Mouse (Mus musculus) midbrain, embryonic 13.5 days (tissue): ENCODE data around the gene Atrip. TPM values are rescaled to one million over a fixed set of nuclear protein-coding genes. Genes with fewer than 3 reads are reported as not detected.

Experiments
- ATAC-seq: fragments of 200-750 bp; cut with Nextera tagmentation; 2 replicates; pipeline ENCODE4 v1.8.0; 2017; ENCODE audit warnings: mild to moderate bottlenecking, moderate TSS enrichment, moderate library complexity
- H3K27ac ChIP-seq: fragments of 300-500 bp; sonication (generic); 2 replicates; pipeline ENCODE4 v1.5.1; 2015; ENCODE audit warnings: inconsistent platforms, mild to moderate bottlenecking, moderate library complexity
- H3K27me3 ChIP-seq: fragments of 300-500 bp; sonication (generic); 2 replicates; pipeline ENCODE4 v1.6.1; 2015; ENCODE audit warnings: mild to moderate bottlenecking, inconsistent platforms
- H3K36me3 ChIP-seq: fragments of 300-500 bp; sonication (generic); 2 replicates; pipeline ENCODE4 v1.6.1; 2015; ENCODE audit warnings: mild to moderate bottlenecking, inconsistent platforms
- H3K4me1 ChIP-seq: fragments of 300-500 bp; sonication (generic); replicated peaks from 2 replicates; pipeline ENCODE4 v1.6.1; 2015; ENCODE audit warnings: inconsistent platforms
- H3K4me2 ChIP-seq: fragments of 300-500 bp; sonication (generic); replicated peaks from 2 replicates; pipeline ENCODE4 v1.6.1; 2015; ENCODE audit warnings: moderate library complexity, mild to moderate bottlenecking, inconsistent platforms
- H3K4me3 ChIP-seq: fragments of 300-500 bp; sonication (generic); replicated peaks from 2 replicates; pipeline ENCODE4 v1.5.1; 2015; ENCODE audit warnings: mild to moderate bottlenecking, inconsistent platforms
- H3K9ac ChIP-seq: fragments of 300-500 bp; sonication (generic); replicated peaks from 2 replicates; pipeline ENCODE4 v1.6.1; 2015; ENCODE audit warnings: mild to moderate bottlenecking, inconsistent platforms
- H3K9me3 ChIP-seq: fragments of 300-500 bp; sonication (generic); 2 replicates; pipeline ENCODE4 v1.6.1; 2016; ENCODE audit warnings: mild to moderate bottlenecking, inconsistent platforms
- WGBS: fragments of 180-500 bp; shearing (Covaris S2); methylation state at CpG from one replicate; pipeline ENCODE4 v1.1.7; 2015; 5-methylcytosine and 5-hydroxymethylcytosine counted together
- polyA plus RNA-seq: library from polyadenylated mRNA; unstranded; fragments of >200 nt; fragmentation: Nextera tagmentation; extraction: Ambion mirVana; gene quantifications from 2 replicates; pipeline ENCODE4 v1.2.1, GENCODE M21; 2015

Gene Atrip
- polyA plus RNA-seq, 1 experiment from 2014 or later, result 31.0 TPM

- ATAC-seq, result no peak
- Histone ChIP-seq H3K4me2 (no peak overlapping the region), H3K9ac (no peak overlapping the region), H3K27ac (no peak overlapping the region), H3K9me3 (no peaks in the 10 kb centered on the region), H3K4me3 (no peak overlapping the region), H3K27me3 (no peaks in the 10 kb centered on the region), H3K4me1 (no peaks in the 10 kb centered on the region), H3K36me3 (peaks cover 51% of the 10 kb centered on the region)
- WGBS, result 80% methylated on average over 3 of the region's 3 CpGs
These were observed 45.5 kb downstream of the Atrip start for GRCm38 (mm10) chr9:109028421-109028820.

GRCm38 (mm10) chr9:109027521-109027920 is 46.4 kb downstream of the Atrip start:
- no peak overlapping the region for H3K4me2 ChIP-seq
- H3K9me3 ChIP-seq, result no peaks in the 10 kb centered on the region
- no peak overlapping the region for H3K9ac ChIP-seq
- H3K36me3 ChIP-seq, result peaks cover 57% of the 10 kb centered on the region
- no peaks in the 10 kb centered on the region for H3K27me3 ChIP-seq
- no peak overlapping the region for H3K4me3 ChIP-seq
- ATAC-seq, result no peak
- 83% methylated on average over 8 of the region's 8 CpGs for WGBS
- H3K4me1 ChIP-seq, result no peaks in the 10 kb centered on the region
- no peak overlapping the region for H3K27ac ChIP-seq

- Histone ChIP-seq H3K27ac (no peak overlapping the region), H3K9ac (no peak overlapping the region), H3K9me3 (no peaks in the 10 kb centered on the region), H3K36me3 (peaks cover 35% of the 10 kb centered on the region), H3K4me2 (no peak overlapping the region), H3K4me3 (no peak overlapping the region), H3K27me3 (no peaks in the 10 kb centered on the region), H3K4me1 (no peaks in the 10 kb centered on the region)
- 93% methylated on average over 17 of the region's 17 CpGs for WGBS
- no peak for ATAC-seq
These were observed 50.8 kb downstream of the Atrip start for GRCm38 (mm10) chr9:109022866-109023685.

GRCm38 (mm10) chr9:109021428-109021827 is 52.5 kb downstream of the Atrip start:
- WGBS, result 92% methylated on average over 4 of the region's 4 CpGs
- Histone ChIP-seq H3K9ac (no peak overlapping the region; the same call in 1 of the 2 replicates), H3K9me3 (no peaks in the 10 kb centered on the region), H3K4me2 (no peak overlapping the region), H3K4me3 (no peak overlapping the region), H3K27ac (no peak overlapping the region), H3K4me1 (no peaks in the 10 kb centered on the region), H3K36me3 (peaks cover 31% of the 10 kb centered on the region), H3K27me3 (no peaks in the 10 kb centered on the region)
- ATAC-seq, result no peak

GRCm38 (mm10) chr9:109016973-109017604 is 56.8 kb downstream of the Atrip start:
- Histone ChIP-seq H3K27me3 (no peaks in the 10 kb centered on the region), H3K9ac (no peak overlapping the region), H3K27ac (no peak overlapping the region), H3K4me1 (no peaks in the 10 kb centered on the region), H3K4me3 (no peak overlapping the region), H3K4me2 (no peak overlapping the region), H3K36me3 (peaks cover 13% of the 10 kb centered on the region; the same call in 1 of the 2 replicates), H3K9me3 (no peaks in the 10 kb centered on the region)
- no peak for ATAC-seq
- 76% methylated on average over 11 of the region's 11 CpGs for WGBS

- no peak overlapping the region for H3K4me3 ChIP-seq
- no peak overlapping the region for H3K9ac ChIP-seq
- no peak overlapping the region for H3K4me2 ChIP-seq
- no peaks in the 10 kb centered on the region for H3K4me1 ChIP-seq
- H3K27me3 ChIP-seq, result no peaks in the 10 kb centered on the region
- 83% methylated on average over 8 of the region's 8 CpGs for WGBS
- ATAC-seq, result no peak
- peaks cover 30% of the 10 kb centered on the region for H3K36me3 ChIP-seq
- H3K9me3 ChIP-seq, result no peaks in the 10 kb centered on the region
- H3K27ac ChIP-seq, result no peak overlapping the region
These were observed 58.5 kb downstream of the Atrip start for GRCm38 (mm10) chr9:109015397-109015796.

- WGBS, result 91% methylated on average over 14 of the region's 14 CpGs
- H3K27ac ChIP-seq, result no peak overlapping the region
- no peak for ATAC-seq
- H3K9ac ChIP-seq, result no peak overlapping the region
- no peaks in the 10 kb centered on the region for H3K9me3 ChIP-seq
- no peak overlapping the region for H3K4me3 ChIP-seq
- H3K4me2 ChIP-seq, result no peak overlapping the region
- peaks cover 59% of the 10 kb centered on the region for H3K36me3 ChIP-seq
- no peaks in the 10 kb centered on the region for H3K4me1 ChIP-seq
- no peaks in the 10 kb centered on the region for H3K27me3 ChIP-seq
These were observed 63.6 kb downstream of the Atrip start for GRCm38 (mm10) chr9:109010316-109010690.

- WGBS, result 70% methylated on average over 17 of the region's 17 CpGs
- H3K9ac ChIP-seq, result no peak overlapping the region
- H3K36me3 ChIP-seq, result peaks cover 59% of the 10 kb centered on the region
- no peaks in the 10 kb centered on the region for H3K4me1 ChIP-seq
- H3K27me3 ChIP-seq, result no peaks in the 10 kb centered on the region
- no peak overlapping the region for H3K4me2 ChIP-seq
- H3K9me3 ChIP-seq, result no peaks in the 10 kb centered on the region
- no peak overlapping the region for H3K27ac ChIP-seq
- H3K4me3 ChIP-seq, result no peak overlapping the region
- no peak for ATAC-seq
These were observed 64.1 kb downstream of the Atrip start for GRCm38 (mm10) chr9:109009636-109010315.

- Histone ChIP-seq H3K9ac (no peak overlapping the region), H3K4me3 (no peak overlapping the region), H3K9me3 (no peaks in the 10 kb centered on the region), H3K4me1 (no peaks in the 10 kb centered on the region), H3K27ac (no peak overlapping the region), H3K27me3 (no peaks in the 10 kb centered on the region), H3K4me2 (no peak overlapping the region), H3K36me3 (peaks cover 59% of the 10 kb centered on the region)
- no peak for ATAC-seq
- 81% methylated on average over 10 of the region's 10 CpGs for WGBS
These were observed 64.8 kb downstream of the Atrip start for GRCm38 (mm10) chr9:109008994-109009635.

- Histone ChIP-seq H3K4me1 (no peaks in the 10 kb centered on the region), H3K9ac (no peak overlapping the region), H3K36me3 (peaks cover 54% of the 10 kb centered on the region), H3K27ac (no peak overlapping the region; the same call in 1 of the 2 replicates), H3K4me3 (no peak overlapping the region), H3K4me2 (no peak overlapping the region), H3K9me3 (no peaks in the 10 kb centered on the region), H3K27me3 (no peaks in the 10 kb centered on the region)
- no peak for ATAC-seq
- WGBS, result 81% methylated on average over 9 of the region's 9 CpGs
These were observed 65.8 kb downstream of the Atrip start for GRCm38 (mm10) chr9:109008081-109008480.
